Mouse (Mus musculus): ENCODE measurements around the gene Ccsap. TPM values are rescaled to one million over a fixed set of nuclear protein-coding genes. Genes with fewer than 3 reads are reported as not detected.
A peak's percentile ranks its signal among the peaks of the same experiment; 100 is the strongest.

Ccsap gene
- 7.5 and 7.9 TPM in 2 replicates for polyA plus RNA-seq (2014; fragmentation: Nextera tagmentation; extraction: Ambion mirVana)

DNA sequence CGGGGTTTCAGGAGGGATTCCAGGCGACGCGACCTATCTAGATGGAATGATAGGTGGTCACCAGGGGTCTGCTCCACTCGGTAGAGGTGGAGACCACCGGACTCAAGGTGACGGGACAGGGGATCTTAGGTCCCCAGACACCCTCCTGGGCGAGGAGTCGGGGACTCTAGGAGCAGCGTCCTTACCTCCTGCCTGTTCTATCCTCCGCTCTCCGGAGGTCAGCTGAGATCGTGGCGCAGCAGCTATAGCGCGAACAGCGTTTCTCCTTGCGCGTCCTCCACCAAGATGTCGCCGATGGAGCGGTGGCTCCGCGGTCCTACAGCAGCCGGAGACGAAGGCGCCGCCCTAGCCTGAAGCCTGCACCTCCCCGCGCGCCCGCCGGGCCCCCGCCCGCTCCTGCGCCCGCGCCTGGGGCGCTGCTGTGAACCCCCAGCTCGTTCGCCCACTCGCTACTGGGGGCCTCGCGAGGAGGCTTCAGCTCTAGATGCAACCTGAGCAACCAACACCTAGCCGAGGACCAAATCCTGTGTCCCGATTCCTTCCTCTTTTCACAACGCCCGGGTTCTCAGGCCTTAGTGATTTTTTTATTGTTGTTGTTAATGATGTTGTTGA, at the start of gene Ccsap:
TSS of gene Ccsap (minus strand) at position 562 of the 612 bp plus-strand sequence.
- peaks cover 7% of the 10 kb centered on the region; the same call in 1 of the 2 replicates for H3K27me3 ChIP-seq (ENCODE audit: control insufficient read depth, insufficient read depth, low read length)
- H3K9ac ChIP-seq (ENCODE audit: low read length), result peak within 1 kb of the TSS; percentile 81
- peak within 1 kb of the TSS; percentile 57 for H3K27ac ChIP-seq (ENCODE audit: low read depth, low read length)
- WGBS, result 2% methylated on average over 48 of the region's 48 CpGs
- DNase-seq (ENCODE audit: low spot score, missing footprints) (no peak), ATAC-seq (ENCODE audit: low FRiP score) (peak; percentile 65; the same call in 1 of the 2 replicates)
- H3K9me3 ChIP-seq (ENCODE audit: control insufficient read depth, low read length), result no peaks in the 10 kb centered on the region; the same call in 1 of the 2 replicates
- H3K4me3 ChIP-seq (ENCODE audit: low read depth, low read length), result peak within 1 kb of the TSS; percentile 87
- H3K36me3 ChIP-seq (ENCODE audit: control insufficient read depth, insufficient read depth, low read length), result no peaks in the 10 kb centered on the region
- H3K4me1 ChIP-seq (ENCODE audit: control insufficient read depth, insufficient read depth, low read length), result peaks cover 6% of the 10 kb centered on the region
- H3K4me2 ChIP-seq, result peak within 1 kb of the TSS; percentile 91

DNA sequence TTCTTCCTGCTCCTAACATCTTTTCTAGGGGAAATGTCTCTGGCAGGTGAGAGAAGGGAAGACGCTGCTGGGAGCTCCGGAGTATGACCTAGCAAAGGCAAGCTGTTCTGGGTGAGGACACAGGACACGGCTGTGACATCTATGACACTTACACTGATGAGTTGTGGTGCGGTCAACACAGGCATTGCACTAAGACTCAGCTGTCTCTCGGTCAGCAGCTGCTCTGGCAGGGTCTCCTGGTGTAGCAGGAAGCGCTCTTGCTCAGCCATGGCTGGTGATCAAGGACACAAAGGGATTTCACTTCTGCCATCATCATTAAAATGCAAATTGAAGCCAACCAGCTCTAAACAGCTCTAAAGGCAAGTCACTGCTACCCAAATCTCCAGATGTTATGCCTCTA, 47.6 kb upstream of the Ccsap start:
- H3K9ac ChIP-seq (ENCODE audit: low read length), result no peak overlapping the region
- H3K36me3 ChIP-seq (ENCODE audit: control insufficient read depth, insufficient read depth, low read length), result peaks cover 20% of the 10 kb centered on the region; the same call in 1 of the 2 replicates
- no peaks in the 10 kb centered on the region; the same call in 1 of the 2 replicates for H3K27me3 ChIP-seq (ENCODE audit: control insufficient read depth, insufficient read depth, low read length)
- ATAC-seq (ENCODE audit: low FRiP score), result no peak
- DNase-seq (ENCODE audit: low spot score, missing footprints), result peak; percentile 79
- no peaks in the 10 kb centered on the region for H3K4me1 ChIP-seq (ENCODE audit: control insufficient read depth, insufficient read depth, low read length)
- no peak overlapping the region for H3K27ac ChIP-seq (ENCODE audit: low read depth, low read length)
- H3K4me2 ChIP-seq, result no peak overlapping the region
- no peaks in the 10 kb centered on the region for H3K9me3 ChIP-seq (ENCODE audit: control insufficient read depth, low read length)
- WGBS, result 93% methylated on average over 6 of the region's 6 CpGs
- no peak overlapping the region for H3K4me3 ChIP-seq (ENCODE audit: low read depth, low read length)

DNA sequence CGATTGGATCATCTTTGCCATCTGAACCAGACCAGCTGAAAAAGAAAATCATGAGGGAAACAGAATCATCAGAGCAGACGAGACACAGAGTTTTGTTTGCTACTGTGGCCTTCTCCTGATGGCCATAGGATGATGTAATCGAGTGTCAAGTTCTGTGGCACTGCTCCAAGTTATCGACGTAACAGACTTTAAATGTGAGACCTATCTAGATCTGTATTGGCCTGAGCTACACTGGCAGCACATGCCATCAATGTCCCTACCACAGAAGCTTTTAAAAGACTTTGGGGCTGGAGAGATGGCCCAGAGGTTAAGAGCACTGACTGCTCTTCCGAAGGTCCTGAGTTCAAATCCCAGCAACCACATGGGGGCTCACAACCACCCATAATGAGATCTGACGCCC, 42.6 kb upstream of the Ccsap start:
- ATAC-seq (ENCODE audit: low FRiP score) (no peak), DNase-seq (ENCODE audit: low spot score, missing footprints) (peak; percentile 67)
- no peaks in the 10 kb centered on the region; the same call in 1 of the 2 replicates for H3K27me3 ChIP-seq (ENCODE audit: control insufficient read depth, insufficient read depth, low read length)
- no peak overlapping the region for H3K27ac ChIP-seq (ENCODE audit: low read depth, low read length)
- H3K9me3 ChIP-seq (ENCODE audit: control insufficient read depth, low read length), result no peaks in the 10 kb centered on the region
- 86% methylated on average over 7 of the region's 7 CpGs for WGBS
- H3K36me3 ChIP-seq (ENCODE audit: control insufficient read depth, insufficient read depth, low read length), result peaks cover 20% of the 10 kb centered on the region; the same call in 1 of the 2 replicates
- no peak overlapping the region for H3K4me2 ChIP-seq
- H3K9ac ChIP-seq (ENCODE audit: low read length), result no peak overlapping the region
- no peak overlapping the region for H3K4me3 ChIP-seq (ENCODE audit: low read depth, low read length)
- H3K4me1 ChIP-seq (ENCODE audit: control insufficient read depth, insufficient read depth, low read length), result no peaks in the 10 kb centered on the region

DNA sequence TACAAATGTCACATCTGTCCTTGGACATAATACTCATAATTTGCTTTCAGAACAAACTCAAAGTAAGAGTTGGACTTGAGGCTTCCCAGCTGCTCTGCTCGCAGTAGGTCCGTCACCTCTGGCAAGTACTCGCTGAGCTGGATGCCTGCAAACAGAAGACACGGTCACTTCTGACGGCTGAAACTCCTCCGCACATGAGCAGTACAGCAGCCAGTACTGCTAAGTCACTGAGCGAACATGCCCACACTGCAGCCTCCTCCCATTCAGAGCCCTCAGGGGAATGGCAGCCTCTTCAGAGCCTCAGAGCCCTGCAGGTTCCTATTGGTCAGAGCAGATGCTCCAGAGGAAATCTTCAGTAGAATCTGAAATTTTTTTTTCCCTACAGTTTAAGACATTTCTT, 39.4 kb upstream of the Ccsap start:
- DNase-seq (ENCODE audit: low spot score, missing footprints), result no peak
- ATAC-seq (ENCODE audit: low FRiP score), result no peak
- Histone ChIP-seq H3K4me2 (no peak overlapping the region), H3K4me3 (ENCODE audit: low read depth, low read length) (no peak overlapping the region), H3K9ac (ENCODE audit: low read length) (no peak overlapping the region), H3K27me3 (ENCODE audit: control insufficient read depth, insufficient read depth, low read length) (peaks cover 7% of the 10 kb centered on the region), H3K4me1 (ENCODE audit: control insufficient read depth, insufficient read depth, low read length) (no peaks in the 10 kb centered on the region), H3K36me3 (ENCODE audit: control insufficient read depth, insufficient read depth, low read length) (0 out of 2 replicates have a peak, but pooled peaks cover 11% of the 10 kb centered on the region), H3K27ac (ENCODE audit: low read depth, low read length) (no peak overlapping the region), H3K9me3 (ENCODE audit: control insufficient read depth, low read length) (no peaks in the 10 kb centered on the region)
- 94% methylated on average over 7 of the region's 7 CpGs for WGBS

DNA sequence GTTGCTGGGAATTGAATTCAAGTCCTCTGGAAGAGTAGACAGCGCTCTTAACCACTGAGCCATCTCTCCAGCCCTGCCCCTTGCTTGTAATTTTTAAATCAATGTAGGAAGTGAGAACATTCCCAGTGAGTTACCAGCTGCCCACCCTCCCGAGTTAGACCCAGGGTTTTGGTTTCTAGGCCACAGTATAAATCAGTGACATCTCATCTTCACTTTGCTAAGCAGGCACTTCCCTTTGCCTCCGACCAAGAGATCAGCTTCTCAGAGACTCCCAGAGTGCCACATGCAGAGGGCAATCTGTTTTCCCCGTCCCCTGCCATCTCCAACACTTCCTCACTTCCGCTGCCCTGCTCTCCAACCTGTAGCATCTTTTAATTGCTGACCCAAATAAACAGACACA, 38.6 kb upstream of the Ccsap start:
- no peak for ATAC-seq (ENCODE audit: low FRiP score)
- H3K4me2 ChIP-seq, result no peak overlapping the region
- DNase-seq (ENCODE audit: low spot score, missing footprints), result no peak
- H3K36me3 ChIP-seq (ENCODE audit: control insufficient read depth, insufficient read depth, low read length), result 0 out of 2 replicates have a peak, but pooled peaks cover 8% of the 10 kb centered on the region
- H3K27ac ChIP-seq (ENCODE audit: low read depth, low read length), result no peak overlapping the region
- H3K27me3 ChIP-seq (ENCODE audit: control insufficient read depth, insufficient read depth, low read length), result peaks cover 14% of the 10 kb centered on the region
- H3K9ac ChIP-seq (ENCODE audit: low read length), result no peak overlapping the region
- no peak overlapping the region for H3K4me3 ChIP-seq (ENCODE audit: low read depth, low read length)
- WGBS, result 85% methylated on average over 5 of the region's 5 CpGs
- no peaks in the 10 kb centered on the region for H3K9me3 ChIP-seq (ENCODE audit: control insufficient read depth, low read length)
- no peaks in the 10 kb centered on the region for H3K4me1 ChIP-seq (ENCODE audit: control insufficient read depth, insufficient read depth, low read length)

DNA sequence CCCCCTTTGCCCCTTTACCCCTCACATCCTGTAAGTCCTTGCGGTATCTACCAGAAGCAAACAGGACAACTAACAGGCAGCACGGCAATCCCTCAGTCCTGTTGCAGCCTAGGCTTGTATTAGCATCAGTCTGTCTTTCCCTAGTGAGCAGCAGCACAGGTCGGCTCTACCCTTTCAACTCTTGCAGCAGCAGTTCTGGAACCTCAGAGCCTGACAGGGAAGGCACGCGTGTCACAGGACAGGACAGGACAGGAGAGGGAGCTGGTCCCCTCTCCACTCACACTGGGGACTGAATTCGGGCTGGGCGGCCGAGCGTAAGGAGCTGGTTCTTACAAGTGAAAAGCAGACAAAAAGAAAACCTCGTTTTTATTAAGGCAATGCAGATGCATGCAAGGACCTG, 36.8 kb upstream of the Ccsap start:
- ATAC-seq (ENCODE audit: low FRiP score) (no peak), DNase-seq (ENCODE audit: low spot score, missing footprints) (peak; percentile 78)
- H3K4me2 ChIP-seq, result no peak overlapping the region
- H3K36me3 ChIP-seq (ENCODE audit: control insufficient read depth, insufficient read depth, low read length), result 0 out of 2 replicates have a peak, but pooled peaks cover 3% of the 10 kb centered on the region
- H3K4me1 ChIP-seq (ENCODE audit: control insufficient read depth, insufficient read depth, low read length), result peaks cover 8% of the 10 kb centered on the region
- H3K9me3 ChIP-seq (ENCODE audit: control insufficient read depth, low read length), result no peaks in the 10 kb centered on the region
- peaks cover 32% of the 10 kb centered on the region for H3K27me3 ChIP-seq (ENCODE audit: control insufficient read depth, insufficient read depth, low read length)
- H3K4me3 ChIP-seq (ENCODE audit: low read depth, low read length), result no peak overlapping the region
- 59% methylated on average over 10 of the region's 10 CpGs for WGBS
- no peak overlapping the region for H3K27ac ChIP-seq (ENCODE audit: low read depth, low read length)
- H3K9ac ChIP-seq (ENCODE audit: low read length), result no peak overlapping the region

DNA sequence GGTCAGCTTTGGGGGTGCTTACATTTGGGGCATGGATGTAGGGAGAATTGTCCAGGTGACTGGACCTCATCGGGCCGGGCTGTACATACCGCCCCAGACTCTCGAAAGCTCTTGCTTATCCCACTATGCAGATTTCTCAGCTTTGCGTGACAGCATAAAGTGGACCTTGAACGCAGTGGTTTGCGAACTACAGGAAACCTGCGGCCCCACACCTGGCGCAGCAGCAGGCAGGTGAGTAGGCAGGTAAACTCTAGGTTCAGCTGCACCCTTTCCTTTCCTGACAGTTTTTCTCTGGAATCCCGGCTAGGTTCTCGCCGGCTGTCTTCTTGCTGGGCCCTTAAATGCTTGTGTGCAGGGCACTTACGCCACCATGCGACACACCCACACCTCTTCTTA, 36.4 kb upstream of the Ccsap start:
- no peak overlapping the region for H3K27ac ChIP-seq (ENCODE audit: low read depth, low read length)
- H3K9ac ChIP-seq (ENCODE audit: low read length), result no peak overlapping the region
- H3K4me1 ChIP-seq (ENCODE audit: control insufficient read depth, insufficient read depth, low read length), result peaks cover 12% of the 10 kb centered on the region
- H3K9me3 ChIP-seq (ENCODE audit: control insufficient read depth, low read length), result no peaks in the 10 kb centered on the region
- no peak overlapping the region for H3K4me3 ChIP-seq (ENCODE audit: low read depth, low read length)
- peak; percentile 69 for DNase-seq (ENCODE audit: low spot score, missing footprints)
- H3K27me3 ChIP-seq (ENCODE audit: control insufficient read depth, insufficient read depth, low read length), result peaks cover 37% of the 10 kb centered on the region
- no peaks in the 10 kb centered on the region for H3K36me3 ChIP-seq (ENCODE audit: control insufficient read depth, insufficient read depth, low read length)
- no peak for ATAC-seq (ENCODE audit: low FRiP score)
- no peak overlapping the region for H3K4me2 ChIP-seq
- WGBS, result 70% methylated on average over 14 of the region's 14 CpGs

DNA sequence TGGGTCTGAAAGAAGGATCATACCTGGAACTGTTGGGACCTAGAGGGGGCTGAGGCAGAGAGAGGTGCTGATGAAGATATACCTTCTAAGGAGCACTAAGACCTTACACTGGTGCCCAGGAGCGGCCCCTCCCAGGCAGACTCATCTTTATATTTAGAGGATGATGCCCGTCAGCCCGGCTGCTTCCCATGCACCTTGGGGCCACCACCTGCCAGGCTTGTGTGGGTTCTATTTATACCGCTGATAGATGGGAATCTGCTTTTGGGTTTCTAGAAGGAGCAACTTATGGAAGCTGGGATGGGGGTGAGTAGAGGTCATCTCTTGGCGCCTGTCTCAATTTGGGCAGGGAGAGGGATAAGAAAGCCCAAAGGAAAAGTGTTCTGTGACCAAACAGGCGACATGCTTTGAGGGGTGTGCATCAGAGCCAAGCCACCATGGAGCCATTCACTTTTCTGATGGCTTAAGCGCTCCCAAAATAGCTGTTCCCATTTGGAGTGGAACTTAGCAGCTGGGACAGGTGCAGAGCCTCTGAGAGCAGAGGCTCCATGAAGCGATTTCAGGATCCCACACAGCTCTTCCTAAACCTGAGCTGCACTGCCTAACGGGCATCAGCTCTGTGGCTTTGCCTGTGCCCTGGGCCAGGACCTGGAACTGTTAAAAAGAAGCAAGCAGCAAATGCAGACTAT, 35.8 kb upstream of the Ccsap start:
- Histone ChIP-seq H3K4me1 (ENCODE audit: control insufficient read depth, insufficient read depth, low read length) (peaks cover 12% of the 10 kb centered on the region), H3K4me2 (no peak overlapping the region), H3K36me3 (ENCODE audit: control insufficient read depth, insufficient read depth, low read length) (no peaks in the 10 kb centered on the region), H3K9me3 (ENCODE audit: control insufficient read depth, low read length) (no peaks in the 10 kb centered on the region), H3K27ac (ENCODE audit: low read depth, low read length) (no peak overlapping the region), H3K9ac (ENCODE audit: low read length) (no peak overlapping the region), H3K27me3 (ENCODE audit: control insufficient read depth, insufficient read depth, low read length) (peaks cover 42% of the 10 kb centered on the region), H3K4me3 (ENCODE audit: low read depth, low read length) (no peak overlapping the region)
- DNase-seq (ENCODE audit: low spot score, missing footprints) (peak; percentile 54), ATAC-seq (ENCODE audit: low FRiP score) (no peak)
- 72% methylated on average over 9 of the region's 9 CpGs for WGBS

DNA sequence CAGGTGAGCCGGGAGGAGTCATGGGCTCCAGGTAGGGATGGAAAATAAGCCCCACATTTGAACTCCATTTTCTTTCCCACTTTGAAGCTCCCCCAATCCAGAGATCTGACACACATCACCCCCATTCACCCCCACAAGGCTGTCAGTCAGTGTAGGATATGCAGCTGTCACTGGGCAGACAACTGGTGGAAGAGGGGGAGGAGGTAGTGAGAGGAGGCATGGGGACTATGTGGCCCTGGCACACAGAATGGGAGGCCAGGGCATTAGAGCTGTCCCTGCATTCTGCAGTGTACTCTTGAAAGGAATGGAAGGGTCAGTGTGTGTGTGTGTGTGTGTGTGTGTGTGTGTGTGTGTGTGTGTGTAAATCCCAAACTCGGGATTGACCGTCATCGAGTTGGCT, 35.2 kb upstream of the Ccsap start:
- H3K9ac ChIP-seq (ENCODE audit: low read length), result no peak overlapping the region
- 82% methylated on average over 4 of the region's 4 CpGs for WGBS
- no peak for ATAC-seq (ENCODE audit: low FRiP score)
- H3K27me3 ChIP-seq (ENCODE audit: control insufficient read depth, insufficient read depth, low read length), result peaks cover 45% of the 10 kb centered on the region
- H3K36me3 ChIP-seq (ENCODE audit: control insufficient read depth, insufficient read depth, low read length), result no peaks in the 10 kb centered on the region
- no peak overlapping the region for H3K4me3 ChIP-seq (ENCODE audit: low read depth, low read length)
- DNase-seq (ENCODE audit: low spot score, missing footprints), result peak; percentile 21
- no peak overlapping the region for H3K27ac ChIP-seq (ENCODE audit: low read depth, low read length)
- no peaks in the 10 kb centered on the region for H3K9me3 ChIP-seq (ENCODE audit: control insufficient read depth, low read length)
- no peak overlapping the region for H3K4me2 ChIP-seq
- peaks cover 12% of the 10 kb centered on the region for H3K4me1 ChIP-seq (ENCODE audit: control insufficient read depth, insufficient read depth, low read length)
